Comparison of ENCODE assay signal across 9 mouse cellular contexts in genomic region chr3:69860589-69861521, GRCm38 (mm10). TPM values are rescaled to one million over a fixed set of nuclear protein-coding genes. Genes with fewer than 3 reads are reported as not detected.
DNase-seq lines count a peak whose midpoint lies in the region; ATAC-seq and TF ChIP-seq lines count a peak whose summit lies in the region.
"Had no signal": no experiment of that assay in that cellular context is flagged by ENCODE, and none has a peak within 500 bp of the region (broad histone marks: within the 10 kb centered on the region; RNA-seq: fewer than 3 reads in every experiment).

No protein-coding gene starts in this region.

- TF ChIP-seq CTCF in heart, adult 2 months (IDR thresholded peaks at IDR 0.05), result no peak

- under 1% methylated on average over 40 of the region's 40 CpGs for WGBS in heart, embryonic 14.5 days
- WGBS in heart, adult 2 months, result 1% methylated on average over 40 of the region's 40 CpGs

- no peak; the same call in 1 of the 2 replicates for ATAC-seq in heart, embryonic 14.5 days (ENCODE audit: insufficient number of reproducible peaks, insufficient read depth, low FRiP score, low read depth)
- peak; percentile 41 for ATAC-seq in common myeloid progenitor, adult 5-6 weeks (replicated peaks; ENCODE audit: low read depth, poor library complexity, severe bottlenecking)

- peaks cover 4 to 13% of the 10 kb centered on the region in 2 experiments for H3K4me1 ChIP-seq in heart, embryonic 14.5 days (ENCODE audit: control insufficient read depth in 2 of 2, insufficient read depth in 2 of 2, low read length in 2 of 2)
- H3K4me1 ChIP-seq in heart, adult 2 months (ENCODE audit: control insufficient read depth, insufficient read depth, low read length), result no peaks in the 10 kb centered on the region

- no peaks in the 10 kb centered on the region for H3K36me3 ChIP-seq in heart, embryonic 14.5 days (ENCODE audit: control insufficient read depth, insufficient read depth, low read length)
- no peaks in the 10 kb centered on the region for H3K36me3 ChIP-seq in heart, adult 2 months (ENCODE audit: control insufficient read depth, insufficient read depth, low read length)

- peak overlapping the region; percentile 98 for H3K4me2 ChIP-seq in heart, embryonic 14.5 days (ENCODE audit: low read length)

- H3K9ac ChIP-seq in heart, embryonic 14.5 days (ENCODE audit: low read length), result peak overlapping the region; percentile 28
- H3K9ac ChIP-seq in heart, adult 2 months (ENCODE audit: low read depth, low read length), result no peak overlapping the region

- no peak overlapping the region for H3K27ac ChIP-seq in heart, embryonic 14.5 days (replicated peaks in 1 of 2; ENCODE audit: control insufficient read depth in 1 of 2, insufficient read depth in 1 of 2, low read depth in 2 of 2, low read length in 2 of 2)
- H3K27ac ChIP-seq in heart, adult 2 months, result no peak overlapping the region

- TF ChIP-seq EP300 in heart, adult 2 months (IDR thresholded peaks at IDR 0.05; ENCODE audit: insufficient read depth, low read depth, low read length), result no peak

- no peak for DNase-seq in heart, adult 2 months
- peak; percentile 8 to 15 for DNase-seq in heart, postnatal 10 days
- DNase-seq in layer of hippocampus, postnatal 25 days (ENCODE audit: extremely low spot score in 1 of 2, low spot score in 1 of 2), result peak; percentile 34 to 43
- peak; percentile 27 for DNase-seq in lung, postnatal 10 days
- DNase-seq in right cerebral cortex, postnatal 4 days, result peak; percentile 55
- DNase-seq in spleen, postnatal 36 days (ENCODE audit: low spot score in 2 of 2), result no peak

- H3K4me3 ChIP-seq in heart, embryonic 14.5 days (ENCODE audit: control insufficient read depth in 1 of 2, insufficient read depth in 1 of 2, low read depth in 1 of 2, low read length in 2 of 2), result peak overlapping the region; percentile 44 to 52
- no peak overlapping the region for H3K4me3 ChIP-seq in heart, adult 2 months

- TF ChIP-seq POLR2A in heart, adult 2 months (IDR thresholded peaks at IDR 0.05; ENCODE audit: insufficient read depth, low read depth, low read length), result no peak

- peaks cover 7% of the 10 kb centered on the region; the same call in 1 of the 2 replicates for H3K27me3 ChIP-seq in heart, embryonic 14.5 days (ENCODE audit: control insufficient read depth, insufficient read depth, low read length)
- H3K27me3 ChIP-seq in heart, adult 2 months (ENCODE audit: control insufficient read depth, insufficient read depth, low read length), result no peaks in the 10 kb centered on the region; the same call in 1 of the 2 replicates

- no peaks in the 10 kb centered on the region for H3K9me3 ChIP-seq in heart, embryonic 14.5 days (ENCODE audit: control insufficient read depth, low read length)

- intact Hi-C loops in heart, adult 2 months (cut with DNase I), result no loop called here
- intact Hi-C loops in heart, postnatal 10 days (cut with DNase I), result no loop called here

- no peaks in the 10 kb centered on the region for H3K79me2 ChIP-seq in heart, adult 2 months (replicated peaks; ENCODE audit: control insufficient read depth, insufficient read depth, low read length)

RNA-seq across cellular contexts. Expression of gene Sptssb, which starts 1.1 kb away (rescaled TPM):
- 0.15 TPM in 1 of 2 replicates, not detected in the other for polyA plus RNA-seq in heart, embryonic 14.5 days (2014; fragmentation: Nextera tagmentation; extraction: Ambion mirVana)
- not detected for total RNA-seq in heart, adult 2 months (2021)
- 0.41 TPM in 1 of 2 replicates, not detected in the other for polyA plus RNA-seq in heart, adult 2 months (2012; rRNA removed)
- not detected in 2 replicates for total RNA-seq in common myeloid progenitor, adult 5-6 weeks (2017)
- not detected for total RNA-seq in heart, postnatal 10 days (2021)
- 1 to 10 TPM; 1.3 to 2.0 TPM for total RNA-seq in layer of hippocampus, postnatal 25 days (2021)
- total RNA-seq: MEL had no signal

Comparison
In these comparisons a context has a peak if more than half of its experiments do, and no peak if none do; other contexts are left out.
1. DNase-seq: peak in heart, postnatal 10 days (2 of 2), layer of hippocampus, postnatal 25 days (2 of 2), lung, postnatal 10 days (single experiment) and right cerebral cortex, postnatal 4 days (single experiment); none in heart, adult 2 months (0 of 2) and spleen, postnatal 36 days (0 of 2).